Mouse (Mus musculus) intestine, postnatal 0 days (tissue): ENCODE data around the gene Hax1. TPM values are rescaled to one million over a fixed set of nuclear protein-coding genes. Genes with fewer than 3 reads are reported as not detected.

ENCODE experiments used
- ATAC-seq: fragments of 200-750 bp; cut with Nextera tagmentation; 2 replicates; pipeline ENCODE4 v1.8.0; 2017; ENCODE audit warnings: mild to moderate bottlenecking, moderate TSS enrichment, moderate library complexity
- H3K27ac ChIP-seq: fragments of 300-500 bp; sonication (generic); 2 replicates; pipeline ENCODE4 v1.5.1; 2014; ENCODE audit warnings: mild to moderate bottlenecking, low read depth, low read length, moderate library complexity
- H3K27me3 ChIP-seq: fragments of 300-500 bp; sonication (generic); replicated peaks from 2 replicates; pipeline ENCODE4 v1.6.1; 2014; ENCODE audit warnings: low read length, mixed read lengths; ENCODE audit not compliant: control insufficient read depth, insufficient read depth
- H3K36me3 ChIP-seq: fragments of 300-500 bp; sonication (generic); 2 replicates; pipeline ENCODE4 v1.6.1; 2014; ENCODE audit warnings: mild to moderate bottlenecking, moderate library complexity; ENCODE audit not compliant: control insufficient read depth, insufficient read depth
- H3K4me1 ChIP-seq: fragments of 300-500 bp; sonication (generic); replicated peaks from 2 replicates; pipeline ENCODE4 v1.6.1; 2014; ENCODE audit warnings: antibody characterized with exemption, low read length, mixed read lengths; ENCODE audit not compliant: control insufficient read depth, insufficient read depth
- H3K4me2 ChIP-seq: fragments of 300-500 bp; sonication (generic); replicated peaks from 2 replicates; pipeline ENCODE4 v1.6.1; 2014; ENCODE audit warnings: low read depth, mild to moderate bottlenecking, moderate library complexity
- H3K4me3 ChIP-seq: fragments of 300-500 bp; sonication (generic); 2 replicates; pipeline ENCODE4 v1.5.1; 2014; ENCODE audit warnings: low read depth, low read length
- H3K9ac ChIP-seq: fragments of 300-500 bp; sonication (generic); 2 replicates; pipeline ENCODE4 v1.6.1; 2014; ENCODE audit warnings: mild to moderate bottlenecking, low read depth, low read length
- H3K9me3 ChIP-seq: fragments of 300-500 bp; sonication (generic); 2 replicates; pipeline ENCODE4 v1.6.1; 2016; ENCODE audit warnings: mixed run types; ENCODE audit not compliant: control insufficient read depth
- CTCF ChIP-seq: sonication (generic); IDR thresholded peaks from 2 replicates; pipeline ENCODE4 v1.5.1; 2016; ENCODE audit warnings: low read depth, mild to moderate bottlenecking, control low read depth, antibody characterized with exemption, moderate library complexity
- WGBS: fragments of 180-500 bp; shearing (Covaris S2); extraction: QIAGEN DNeasy Blood & Tissue Kit; methylation state at CpG from one replicate; pipeline ENCODE4 v1.1.7; 2014; 5-methylcytosine and 5-hydroxymethylcytosine counted together
- polyA plus RNA-seq: library from polyadenylated mRNA; unstranded; fragments of >200 nt; fragmentation: Nextera tagmentation; extraction: Ambion mirVana; gene quantifications from 2 replicates; pipeline ENCODE4 v1.2.1, GENCODE M21; 2015

The Hax1 gene
- polyA plus RNA-seq, 1 experiment from 2014 or later, result 64.0 TPM

GRCm38 (mm10) chr3:89999830-90000229 is 1.2 kb upstream of the Hax1 start:
- Histone ChIP-seq H3K4me1 (no peaks in the 10 kb centered on the region), H3K9ac (no peak overlapping the region), H3K27ac (no peak overlapping the region), H3K27me3 (no peaks in the 10 kb centered on the region), H3K36me3 (peaks cover 20% of the 10 kb centered on the region), H3K9me3 (no peaks in the 10 kb centered on the region), H3K4me3 (no peak overlapping the region), H3K4me2 (no peak overlapping the region)
- ATAC-seq, result no peak
- TF ChIP-seq CTCF, result no peak
- 75% methylated on average over 4 of the region's 4 CpGs for WGBS

GRCm38 (mm10) chr3:89999090-89999489 is 510 bp upstream of the Hax1 start:
- Histone ChIP-seq H3K9ac (peak overlapping the region; percentile 59), H3K9me3 (no peaks in the 10 kb centered on the region), H3K4me2 (peak overlapping the region; percentile 71), H3K27me3 (no peaks in the 10 kb centered on the region), H3K4me3 (peak overlapping the region; percentile 71), H3K27ac (peak overlapping the region; percentile 86), H3K36me3 (peaks cover 20% of the 10 kb centered on the region), H3K4me1 (no peaks in the 10 kb centered on the region)
- WGBS, result 22% methylated on average over 8 of the region's 8 CpGs
- TF ChIP-seq CTCF, result no peak
- ATAC-seq, result no peak; the same call in 1 of the 2 replicates

- Histone ChIP-seq H3K36me3 (peaks cover 17% of the 10 kb centered on the region), H3K4me2 (peak overlapping the region; percentile 71), H3K27ac (peak overlapping the region; percentile 86), H3K27me3 (no peaks in the 10 kb centered on the region), H3K4me3 (peak overlapping the region; percentile 71), H3K9me3 (no peaks in the 10 kb centered on the region), H3K9ac (peak overlapping the region; percentile 59), H3K4me1 (no peaks in the 10 kb centered on the region)
- 11% methylated on average over 23 of the region's 23 CpGs for WGBS
- ATAC-seq, result peak; percentile 67
- no peak for TF ChIP-seq CTCF
These were observed 637 bp downstream of the Hax1 start for GRCm38 (mm10) chr3:89997791-89998495.

GRCm38 (mm10) chr3:89994807-89995515 is 3.6 kb downstream of the Hax1 start:
- 90% methylated on average over 5 of the region's 5 CpGs for WGBS
- Histone ChIP-seq H3K27ac (no peak overlapping the region), H3K4me2 (no peak overlapping the region), H3K27me3 (no peaks in the 10 kb centered on the region), H3K36me3 (no peaks in the 10 kb centered on the region; the same call in 1 of the 2 replicates), H3K9ac (no peak overlapping the region), H3K4me3 (no peak overlapping the region), H3K4me1 (no peaks in the 10 kb centered on the region), H3K9me3 (no peaks in the 10 kb centered on the region)
- TF ChIP-seq CTCF, result no peak
- ATAC-seq, result no peak

- H3K27me3 ChIP-seq, result no peaks in the 10 kb centered on the region
- no peaks in the 10 kb centered on the region for H3K36me3 ChIP-seq
- TF ChIP-seq CTCF, result no peak
- 88% methylated on average over 4 of the region's 4 CpGs for WGBS
- H3K4me2 ChIP-seq, result no peak overlapping the region
- ATAC-seq, result no peak
- H3K4me3 ChIP-seq, result no peak overlapping the region
- no peaks in the 10 kb centered on the region for H3K9me3 ChIP-seq
- H3K9ac ChIP-seq, result no peak overlapping the region
- no peaks in the 10 kb centered on the region for H3K4me1 ChIP-seq
- no peak overlapping the region for H3K27ac ChIP-seq
These were observed 10.8 kb downstream of the Hax1 start for GRCm38 (mm10) chr3:89987822-89988221.

- H3K9ac ChIP-seq, result no peak overlapping the region
- no peaks in the 10 kb centered on the region for H3K27me3 ChIP-seq
- 0 out of 2 replicates have a peak, but pooled peaks have one; percentile 34 for TF ChIP-seq CTCF
- H3K9me3 ChIP-seq, result no peaks in the 10 kb centered on the region
- 55% methylated on average over 3 of the region's 3 CpGs for WGBS
- no peak overlapping the region for H3K27ac ChIP-seq
- no peak for ATAC-seq
- no peak overlapping the region for H3K4me2 ChIP-seq
- H3K36me3 ChIP-seq, result no peaks in the 10 kb centered on the region
- no peaks in the 10 kb centered on the region for H3K4me1 ChIP-seq
- H3K4me3 ChIP-seq, result no peak overlapping the region
These were observed 11.4 kb downstream of the Hax1 start for GRCm38 (mm10) chr3:89987211-89987610.
